20 mouse cellular contexts compared by ENCODE assay signal in the genomic region with DNA sequence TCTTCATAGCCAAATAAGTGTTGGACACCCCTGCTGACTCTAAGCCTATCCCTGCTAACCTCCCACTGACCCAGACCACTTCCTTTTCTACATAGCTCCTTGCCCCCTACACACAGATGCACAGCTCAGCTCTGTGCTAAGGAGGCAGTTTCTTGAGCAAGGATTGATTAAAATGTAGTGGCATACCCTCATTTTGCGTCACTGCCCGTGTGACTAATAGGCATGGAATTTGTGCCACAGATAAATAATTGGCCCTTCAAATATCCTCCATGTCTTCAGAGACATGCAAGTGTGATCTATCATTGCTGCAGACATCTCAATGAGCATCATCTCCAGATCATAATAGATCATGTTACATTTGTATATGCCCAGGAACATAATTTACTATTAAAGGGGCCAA.
A peak's percentile ranks its signal among the peaks of the same experiment; 100 is the strongest.
DNase-seq lines count a peak whose midpoint lies in the region; ATAC-seq and TF ChIP-seq lines count a peak whose summit lies in the region.
"Had no signal": no experiment of that assay in that cellular context is flagged by ENCODE, and none has a peak within 500 bp of the region (broad histone marks: within the 10 kb centered on the region; RNA-seq: fewer than 3 reads in every experiment).

No protein-coding gene starts in this region.

- no peaks in the 10 kb centered on the region for H3K36me3 ChIP-seq in stomach, postnatal 0 days (ENCODE audit: control insufficient read depth, insufficient read depth, low read length)
- H3K36me3 ChIP-seq: embryonic facial prominence, embryonic 13.5 days; forebrain, embryonic 12.5 days; G1E; heart, embryonic 12.5 days; hindbrain, embryonic 12.5 days had no signal

- H3K4me1 ChIP-seq in stomach, postnatal 0 days (replicated peaks; ENCODE audit: control insufficient read depth, insufficient read depth) = no peaks in the 10 kb centered on the region
- H3K4me1 ChIP-seq: forebrain, embryonic 12.5 days had no signal

- peak; percentile 7 for DNase-seq in adrenal gland, adult 8-10 months
- no peak for DNase-seq in adrenal gland, adult 18-20 months (ENCODE audit: low spot score in 2 of 2)
- peak; percentile 76 for DNase-seq in 3T3-L1 (ENCODE audit: low read depth, low spot score)
- DNase-seq in Muller cell, postnatal 12 days (ENCODE audit: inconsistent ontology term) = peak; percentile 37
- peak; percentile 9 to 11 for DNase-seq in adrenal gland, postnatal 36 days
- DNase-seq in thymus, postnatal 0 days (ENCODE audit: low spot score) = no peak
- DNase-seq in stomach, postnatal 0 days (ENCODE audit: low spot score) = no peak
- DNase-seq: cerebellum, adult 8-10 months; cerebellum, postnatal 14 days; gastrocnemius, postnatal 14 days; kidney, adult 11 months; kidney, adult 9 months had no signal

- no peak overlapping the region for H3K4me2 ChIP-seq in stomach, postnatal 0 days (replicated peaks; ENCODE audit: low read depth)
- H3K4me2 ChIP-seq: embryonic facial prominence, embryonic 13.5 days; forebrain, embryonic 12.5 days; heart, embryonic 12.5 days; hindbrain, embryonic 12.5 days had no signal

- H3K9me3 ChIP-seq in stomach, postnatal 0 days (ENCODE audit: control insufficient read depth, low read length) = no peaks in the 10 kb centered on the region
- H3K9me3 ChIP-seq: embryonic facial prominence, embryonic 13.5 days; forebrain, embryonic 12.5 days; heart, embryonic 12.5 days; hindbrain, embryonic 12.5 days had no signal

- ATAC-seq in stomach, postnatal 0 days (ENCODE audit: low FRiP score, low TSS enrichment) = no peak
- ATAC-seq: CD4-positive, CD25-positive, alpha-beta regulatory T cell, adult 4 months; forebrain, embryonic 16.5 days; hindbrain, postnatal 0 days had no signal

- no peak for TF ChIP-seq EP300 in stomach, postnatal 0 days (optimal IDR thresholded peaks at IDR 0.05)

- WGBS in stomach, postnatal 0 days = 35% methylated on average over 2 of the region's 2 CpGs

- TF ChIP-seq CTCF in stomach, postnatal 0 days (IDR thresholded peaks at IDR 0.05; ENCODE audit: low read depth) = no peak

- H3K9ac ChIP-seq in stomach, postnatal 0 days (ENCODE audit: low read length) = no peak overlapping the region
- H3K9ac ChIP-seq: embryonic facial prominence, embryonic 13.5 days; forebrain, embryonic 12.5 days; heart, embryonic 12.5 days; hindbrain, embryonic 12.5 days had no signal

- no peak overlapping the region for H3K4me3 ChIP-seq in stomach, postnatal 0 days (ENCODE audit: low read depth, low read length)
- H3K4me3 ChIP-seq: embryonic facial prominence, embryonic 13.5 days; forebrain, embryonic 12.5 days; heart, embryonic 12.5 days; hindbrain, embryonic 12.5 days had no signal

- no peak overlapping the region for H3K27ac ChIP-seq in stomach, postnatal 0 days (replicated peaks)
- H3K27ac ChIP-seq: embryonic facial prominence, embryonic 13.5 days; forebrain, embryonic 12.5 days; hindbrain, embryonic 12.5 days; hindbrain, postnatal 0 days had no signal

- H3K27me3 ChIP-seq in stomach, postnatal 0 days (ENCODE audit: control insufficient read depth, insufficient read depth, low read length) = no peaks in the 10 kb centered on the region
- H3K27me3 ChIP-seq: embryonic facial prominence, embryonic 13.5 days; forebrain, embryonic 12.5 days; heart, embryonic 12.5 days; hindbrain, embryonic 12.5 days had no signal

Comparison
In these comparisons a context has a peak if more than half of its experiments do, and no peak if none do; other contexts are left out.
1. DNase-seq: peak in adrenal gland, adult 8-10 months (single experiment), 3T3-L1 (single experiment), Muller cell, postnatal 12 days (single experiment) and adrenal gland, postnatal 36 days (2 of 2); none in adrenal gland, adult 18-20 months (0 of 2), thymus, postnatal 0 days (single experiment) and stomach, postnatal 0 days (single experiment).